Mouse (Mus musculus) cerebellum, adult 2 months (tissue): Measurements from ENCODE around the gene Fam151a. TPM values are rescaled to one million over a fixed set of nuclear protein-coding genes. Genes with fewer than 3 reads are reported as not detected.
"Not testable (repeated sequence)": the region's sequence is repeated elsewhere in the genome, so short reads cannot be mapped to it uniquely, and the experiment has no call there.

Source experiments
- DNase-seq, 2 experiments: peaks; one replicate each; pipeline ENCODE4 v3.0.0; 2021
- H3K27ac ChIP-seq: fragments of 200-500 bp; 2 replicates; pipeline ENCODE4 v1.5.1; 2012; ENCODE audit warnings: low read length, control low read depth, inconsistent platforms; ENCODE audit not compliant: insufficient read depth
- H3K27me3 ChIP-seq: fragments of 200-500 bp; 2 replicates; pipeline ENCODE4 v1.6.1; 2012; ENCODE audit warnings: inconsistent platforms, mild to moderate bottlenecking, low read length, moderate library complexity; ENCODE audit not compliant: control insufficient read depth, insufficient read depth
- H3K4me1 ChIP-seq: fragments of 200-500 bp; 2 replicates; pipeline ENCODE4 v1.6.1; 2011; ENCODE audit warnings: low read length; ENCODE audit not compliant: control insufficient read depth, insufficient read depth
- H3K4me3 ChIP-seq: fragments of 200-500 bp; replicated peaks from 2 replicates; pipeline ENCODE3; 2011; ENCODE audit warnings: mild to moderate bottlenecking, low read depth, low read length, control low read depth; ENCODE audit not compliant: insufficient read depth
- CTCF ChIP-seq: fragments of 200-500 bp; IDR thresholded peaks from 2 replicates; pipeline ENCODE4 v1.5.1; 2011; ENCODE audit warnings: low read depth, mild to moderate bottlenecking, control low read depth, low read length, moderate library complexity, borderline replicate concordance; ENCODE audit not compliant: insufficient read depth
- POLR2A ChIP-seq: fragments of 200-500 bp; IDR thresholded peaks from 2 replicates; pipeline ENCODE4 v1.6.1; 2011; ENCODE audit warnings: low read length, control low read depth, borderline replicate concordance; ENCODE audit not compliant: insufficient read depth
- WGBS: fragments of 180-500 bp; shearing (Covaris S2); methylation state at CpG from one replicate; pipeline ENCODE4 v1.1.7; 2018; 5-methylcytosine and 5-hydroxymethylcytosine counted together
- polyA plus RNA-seq: library from polyadenylated mRNA; depleted of rRNA; stranded (reverse); fragments of >200 nt; gene quantifications from 2 replicates; pipeline ENCODE4 v1.2.3, GENCODE M21; 2012

The Fam151a gene
- polyA plus RNA-seq, 1 experiment: not detected

DNA sequence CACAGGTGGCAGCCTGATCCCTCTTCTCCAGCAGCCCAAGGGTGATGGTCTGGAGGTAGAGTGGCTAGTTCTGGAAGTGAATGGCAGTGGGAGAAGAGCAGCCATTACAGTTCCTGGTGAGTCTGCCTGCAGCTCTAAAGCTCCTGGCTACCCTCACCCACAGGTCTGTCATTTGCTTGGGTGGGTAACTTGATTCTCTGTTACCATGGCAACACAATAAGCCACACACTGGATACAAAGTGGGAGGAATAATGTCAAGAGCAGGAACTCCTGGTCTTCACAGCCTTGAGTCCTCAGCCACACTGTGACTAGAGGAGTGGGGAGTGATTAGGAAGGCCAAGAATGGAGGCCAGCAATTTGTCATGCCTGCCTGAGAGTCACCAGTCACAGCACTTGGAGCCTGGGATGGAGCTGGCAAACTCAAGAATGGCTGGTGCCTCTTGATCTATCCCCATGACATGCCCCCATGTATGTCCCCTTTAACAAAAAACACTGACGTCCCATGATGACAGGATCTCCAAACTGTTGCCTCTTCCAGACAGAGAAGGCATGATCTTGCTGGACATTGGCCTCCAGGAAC, 13.4 kb downstream of the Fam151a start:
- DNase-seq: no peak
- peaks cover 3% of the 10 kb centered on the region; the same call in 1 of the 2 replicates for H3K4me1 ChIP-seq
- H3K27ac ChIP-seq: no peak overlapping the region
- whole genome bisulfite sequencing: 61% methylated on average over 1 of the region's 1 CpGs
- no peak overlapping the region for H3K4me3 ChIP-seq
- H3K27me3 ChIP-seq: no peaks in the 10 kb centered on the region
- no peak for TF ChIP-seq CTCF
- TF ChIP-seq POLR2A: no peak

DNA sequence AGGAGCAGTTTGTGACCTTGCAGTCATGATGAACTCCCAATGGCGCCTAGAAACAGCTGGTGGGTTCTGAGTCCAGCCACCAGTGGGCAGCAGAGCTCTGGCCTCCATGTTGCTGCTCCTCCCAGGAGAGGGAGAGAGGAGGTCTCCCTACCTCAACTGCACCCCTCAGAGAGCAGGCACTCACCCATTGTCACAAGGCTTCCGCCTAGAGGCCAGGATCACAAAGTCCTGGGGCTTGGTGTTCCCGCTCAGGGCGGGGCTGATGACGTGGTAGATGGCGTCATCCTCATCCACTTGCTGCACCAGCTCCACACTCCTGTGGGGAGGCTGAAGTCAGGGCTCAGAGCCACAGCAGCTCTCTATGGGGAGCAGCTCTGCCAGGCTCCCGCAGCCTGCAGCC, 16.0 kb downstream of the Fam151a start:
- no peaks in the 10 kb centered on the region for H3K27me3 ChIP-seq
- WGBS: 1% methylated on average over 7 of the region's 7 CpGs
- peaks cover 3% of the 10 kb centered on the region; the same call in 1 of the 2 replicates for H3K4me1 ChIP-seq
- H3K4me3 ChIP-seq: peak overlapping the region; percentile 33
- TF ChIP-seq POLR2A (no peak), CTCF (peak; percentile 79)
- H3K27ac ChIP-seq: no peak overlapping the region
- peak; percentile 76 to 78 for DNase-seq

DNA sequence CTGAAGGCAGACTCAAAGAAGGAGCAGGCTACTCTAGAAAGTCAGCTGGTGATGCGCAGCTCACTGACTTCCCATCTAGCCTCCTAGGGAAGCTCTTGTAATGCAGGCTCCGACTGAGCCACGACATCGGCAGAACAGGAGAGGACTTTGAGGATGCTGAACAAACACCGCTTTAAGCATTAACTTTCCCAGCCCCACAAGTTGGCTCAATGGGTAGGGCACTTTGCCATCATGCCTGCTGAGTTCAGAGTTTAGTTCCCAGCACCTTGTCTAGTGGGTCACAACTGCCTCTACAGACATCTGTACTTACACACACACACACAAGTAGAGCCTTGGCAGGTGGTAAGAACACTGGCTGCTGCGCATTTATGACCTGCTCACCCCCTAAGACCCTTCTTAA, 18.0 kb downstream of the Fam151a start:
- no peak overlapping the region for H3K27ac ChIP-seq
- 77% methylated on average over 6 of the region's 6 CpGs for WGBS
- no peak for DNase-seq
- no peak for TF ChIP-seq CTCF
- no peak for TF ChIP-seq POLR2A
- peaks cover 3% of the 10 kb centered on the region; the same call in 1 of the 2 replicates for H3K4me1 ChIP-seq
- H3K27me3 ChIP-seq: no peaks in the 10 kb centered on the region
- H3K4me3 ChIP-seq: no peak overlapping the region

DNA sequence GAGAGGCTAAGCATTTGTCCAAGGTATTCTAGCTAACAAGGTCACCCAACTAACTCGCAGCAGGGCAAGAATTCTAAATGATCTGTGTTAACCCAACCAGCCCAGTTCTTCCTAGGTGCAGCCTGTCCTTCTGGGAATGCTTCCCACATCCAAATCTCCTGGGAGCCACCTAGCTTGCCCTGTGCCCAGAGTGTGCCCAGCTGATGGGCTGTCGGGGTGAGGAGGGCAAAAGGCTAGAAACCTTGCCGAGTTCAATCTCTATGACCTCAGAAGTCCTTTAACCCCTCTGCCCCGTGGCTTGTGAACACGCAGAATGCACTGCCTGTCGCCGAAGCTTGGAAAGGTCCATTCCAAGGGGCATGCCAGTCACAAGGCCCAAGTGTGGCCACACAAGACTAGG, 30.5 kb downstream of the Fam151a start:
- no peak for DNase-seq
- Histone ChIP-seq H3K4me3 (no peak overlapping the region), H3K27me3 (no peaks in the 10 kb centered on the region), H3K27ac (no peak overlapping the region), H3K4me1 (no peaks in the 10 kb centered on the region)
- TF ChIP-seq CTCF (no peak), POLR2A (no peak)
- 63% methylated on average over 7 of the region's 7 CpGs for WGBS

DNA sequence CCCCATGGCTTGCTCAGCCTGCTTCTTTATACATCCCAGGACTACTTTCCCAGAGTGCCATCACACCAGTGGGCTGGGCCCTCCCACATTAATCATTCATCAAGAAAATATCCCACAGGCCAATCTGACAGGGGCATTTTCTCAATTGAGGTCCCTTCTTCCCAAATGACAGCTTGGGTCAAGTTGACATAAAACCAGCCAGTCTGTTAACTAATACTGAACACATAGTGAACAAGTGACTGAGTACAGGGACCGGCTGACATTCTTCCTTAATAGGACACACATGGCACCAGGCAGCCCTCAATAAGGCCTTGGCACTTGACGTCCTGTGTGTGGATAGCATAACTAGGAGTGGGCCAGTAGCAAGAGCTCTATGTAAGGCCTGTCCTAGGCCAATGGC, 35.6 kb downstream of the Fam151a start:
- H3K27ac ChIP-seq: no peak overlapping the region
- H3K27me3 ChIP-seq: no peaks in the 10 kb centered on the region
- H3K4me1 ChIP-seq: no peaks in the 10 kb centered on the region
- no peak for TF ChIP-seq POLR2A
- no peak for TF ChIP-seq CTCF
- DNase-seq: no peak
- 83% methylated on average over 2 of the region's 2 CpGs for WGBS
- H3K4me3 ChIP-seq: no peak overlapping the region

DNA sequence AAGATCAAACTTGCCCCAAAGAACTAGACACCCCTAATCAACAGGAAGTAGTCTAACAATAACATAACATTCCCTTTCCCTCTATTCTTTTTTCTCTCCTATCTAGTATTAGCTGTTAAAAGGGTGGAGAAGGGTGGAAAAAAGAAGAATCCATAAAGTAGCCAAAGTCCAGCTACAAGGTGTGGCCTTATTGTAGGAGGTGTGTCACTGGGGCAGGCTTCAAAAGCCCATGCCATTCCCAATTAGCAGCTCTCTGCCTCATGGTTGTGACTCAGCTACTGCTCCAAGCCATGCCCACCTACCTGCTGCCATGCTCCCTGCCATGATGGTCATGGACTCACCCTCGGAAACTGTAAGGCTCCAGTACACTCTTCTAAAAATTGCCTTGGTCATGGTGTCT, 38.9 kb downstream of the Fam151a start:
- Histone ChIP-seq H3K27ac (no peak overlapping the region), H3K4me3 (no peak overlapping the region), H3K4me1 (peaks cover 3% of the 10 kb centered on the region; the same call in 1 of the 2 replicates), H3K27me3 (no peaks in the 10 kb centered on the region)
- no peak for DNase-seq
- TF ChIP-seq CTCF: no peak
- WGBS: 85% methylated on average over 1 of the region's 1 CpGs

DNA sequence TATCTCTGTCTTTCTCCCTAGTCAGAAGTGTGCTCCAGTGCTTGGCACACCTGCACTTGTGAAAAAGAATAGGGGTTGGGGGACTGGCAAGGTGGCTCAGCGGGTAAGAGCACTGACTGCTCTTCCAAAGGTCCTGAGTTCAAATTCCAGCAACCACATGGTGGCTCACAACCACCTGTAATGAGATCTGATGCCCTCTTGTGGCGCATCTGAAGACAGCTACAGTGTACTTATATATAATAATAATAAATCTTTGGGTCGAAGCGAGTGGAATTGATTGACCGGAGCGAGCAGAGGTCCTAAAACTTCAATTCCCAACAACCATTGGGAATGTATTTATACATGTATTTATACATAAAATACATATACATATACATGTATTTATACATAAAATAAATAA, 42.1 kb downstream of the Fam151a start:
- DNase-seq, H3K4me3 ChIP-seq, H3K27me3 ChIP-seq, H3K27ac ChIP-seq: not testable (repeated sequence)
- WGBS: 93% methylated on average over 6 of the region's 6 CpGs
- peaks cover 14% of the 10 kb centered on the region for H3K4me1 ChIP-seq

DNA sequence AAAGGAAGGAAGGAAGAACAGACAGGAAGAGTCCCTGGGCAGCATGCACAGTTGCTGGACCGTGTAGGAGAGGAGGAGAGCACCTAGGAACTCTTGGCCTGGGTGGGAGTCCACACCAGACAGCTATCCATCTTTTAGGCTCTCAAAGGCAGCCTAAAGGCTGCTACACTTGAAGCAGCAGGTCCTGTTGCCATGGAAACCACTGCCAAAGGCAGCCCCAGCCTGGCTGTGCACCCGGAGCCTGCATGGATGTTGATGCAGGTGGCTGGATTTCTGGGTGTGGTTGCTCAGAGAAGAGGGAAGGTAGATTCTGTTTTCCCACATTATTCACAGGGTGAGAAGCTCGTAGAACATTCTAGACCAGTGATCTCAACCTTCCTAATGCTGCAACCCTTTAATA, 43.3 kb downstream of the Fam151a start:
- Histone ChIP-seq H3K4me1 (peaks cover 14% of the 10 kb centered on the region), H3K27ac (no peak overlapping the region), H3K27me3 (no peaks in the 10 kb centered on the region), H3K4me3 (no peak overlapping the region)
- TF ChIP-seq CTCF (no peak), POLR2A (no peak)
- DNase-seq: peak; percentile 29 to 39
- WGBS: 47% methylated on average over 3 of the region's 3 CpGs
